Mouse (Mus musculus): ENCODE results near the gene Dennd2d.

Dennd2d gene

DNA sequence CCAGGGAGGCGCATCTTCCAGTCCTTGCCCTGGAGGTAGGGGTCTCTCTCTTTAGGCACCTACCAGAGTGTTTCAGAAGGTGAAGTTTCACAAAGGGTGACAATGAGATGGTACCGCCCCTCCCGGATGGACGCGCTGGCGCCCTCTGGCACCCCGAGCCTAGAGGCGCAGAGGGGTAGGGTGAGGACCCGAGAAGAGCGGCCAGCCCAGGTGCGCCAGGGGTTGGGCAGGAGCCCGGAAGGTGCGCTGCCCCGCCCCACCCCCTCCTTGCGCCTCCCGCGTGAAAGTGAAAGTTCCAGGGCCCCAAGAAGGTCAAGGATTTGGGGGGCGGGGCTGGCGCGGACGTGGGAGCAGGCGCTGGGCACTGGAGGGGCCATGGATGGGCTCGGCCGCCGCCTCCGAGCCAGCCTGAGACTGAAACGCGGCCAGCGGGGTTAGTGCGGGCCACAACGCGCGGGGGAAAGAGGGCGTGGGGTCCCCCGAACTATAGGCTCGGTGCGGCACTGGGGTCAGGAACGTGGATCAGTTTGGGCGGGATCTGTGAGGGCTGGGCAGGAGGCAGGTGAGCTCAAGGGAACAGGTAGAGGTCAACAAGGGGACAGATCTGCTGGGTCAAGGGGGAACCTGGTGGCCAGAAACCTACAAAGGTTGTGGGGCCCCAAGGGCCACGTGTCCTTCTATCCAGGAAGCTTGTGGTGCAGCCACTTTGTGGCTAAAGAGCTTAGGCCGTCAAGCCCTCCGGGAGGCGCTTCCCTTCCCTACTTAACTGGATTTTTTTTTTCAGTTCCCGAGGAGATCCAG, at the start of gene Dennd2d:
Dennd2d (plus strand) TSS at position 125 of the 801 bp plus-strand sequence.
- DNase-seq (ENCODE audit: low read depth, low spot score), result peak; percentile 76

DNA sequence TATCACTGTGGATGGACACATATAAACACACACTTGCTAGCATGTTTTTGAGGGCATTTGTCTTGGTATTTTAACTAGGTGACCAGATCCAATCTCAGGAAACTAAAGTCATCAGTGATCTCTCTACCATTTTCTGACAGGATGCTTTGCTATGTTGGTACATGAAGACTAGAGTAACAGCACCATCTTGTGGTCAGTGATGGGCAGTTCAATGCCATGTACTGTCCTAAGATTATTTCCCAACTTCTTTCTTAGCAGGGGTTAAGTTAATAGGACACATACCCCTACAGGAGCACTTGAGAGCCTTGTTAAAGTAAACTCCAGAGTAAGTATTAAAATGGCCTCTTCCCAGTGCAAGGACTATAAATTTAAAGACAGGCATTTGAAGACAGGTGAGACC, 33.6 kb upstream of the Dennd2d start:
- peak; percentile 83 for DNase-seq (ENCODE audit: low read depth, low spot score)

DNA sequence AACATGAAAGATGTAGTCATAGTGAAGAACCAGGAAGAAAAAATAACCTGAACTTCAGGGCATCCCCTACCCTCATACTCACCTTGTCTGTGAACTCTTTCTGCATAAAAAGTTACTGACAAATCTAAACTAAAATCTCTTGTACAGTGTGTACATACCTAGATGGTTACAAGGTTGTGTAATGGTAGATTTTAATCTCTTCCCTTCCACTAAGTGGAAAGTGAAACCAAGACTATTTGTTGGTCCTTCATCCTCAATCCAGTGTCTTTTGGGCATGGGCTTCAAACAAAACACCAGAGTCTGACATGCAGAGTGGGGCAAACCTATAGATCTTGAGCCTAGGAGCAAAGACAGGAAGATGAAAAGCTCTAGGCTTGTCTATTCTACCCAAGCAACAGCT, 33.2 kb upstream of the Dennd2d start:
- peak; percentile 58 for DNase-seq (ENCODE audit: low read depth, low spot score)

DNA sequence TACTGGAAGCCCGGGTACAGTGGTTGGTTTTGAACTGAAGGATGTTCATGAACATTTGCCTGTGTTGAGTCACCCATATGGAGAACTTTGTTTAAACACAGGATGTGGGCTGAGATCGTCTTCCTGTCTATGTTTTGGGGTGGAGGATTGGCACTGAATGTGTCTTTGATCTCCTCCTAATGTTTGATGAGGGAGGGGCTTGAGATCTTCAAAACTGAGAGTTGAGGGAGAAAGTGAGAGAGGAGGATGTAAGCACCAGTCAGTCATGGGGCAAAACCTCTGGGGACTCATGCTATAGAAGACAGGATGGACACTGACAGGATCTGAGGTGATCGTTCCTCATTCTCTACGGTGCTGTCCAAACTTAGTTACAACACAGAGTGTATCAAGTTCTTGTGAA, 32.6 kb upstream of the Dennd2d start:
- DNase-seq (ENCODE audit: low read depth, low spot score), result peak; percentile 87

DNA sequence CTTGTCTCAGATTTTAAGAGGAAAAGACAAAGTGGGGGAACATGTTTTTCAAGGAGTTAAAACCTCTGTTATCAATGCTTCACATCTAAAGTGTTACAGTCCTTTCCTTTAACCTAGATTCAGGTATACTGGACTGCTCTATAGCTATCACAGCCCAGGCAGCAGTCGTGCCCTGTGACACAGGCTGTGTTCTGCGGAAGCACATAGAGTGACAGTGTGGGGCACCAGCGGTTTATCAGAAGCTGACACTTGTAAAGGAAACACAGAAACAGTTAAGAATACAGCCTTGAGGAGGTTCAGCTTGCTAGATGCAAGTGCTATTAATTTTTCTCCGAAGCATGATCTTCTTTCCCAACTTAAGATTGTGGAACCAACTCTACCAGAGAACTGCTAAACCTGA, 29.6 kb upstream of the Dennd2d start:
- DNase-seq (ENCODE audit: low read depth, low spot score), result peak; percentile 62

DNA sequence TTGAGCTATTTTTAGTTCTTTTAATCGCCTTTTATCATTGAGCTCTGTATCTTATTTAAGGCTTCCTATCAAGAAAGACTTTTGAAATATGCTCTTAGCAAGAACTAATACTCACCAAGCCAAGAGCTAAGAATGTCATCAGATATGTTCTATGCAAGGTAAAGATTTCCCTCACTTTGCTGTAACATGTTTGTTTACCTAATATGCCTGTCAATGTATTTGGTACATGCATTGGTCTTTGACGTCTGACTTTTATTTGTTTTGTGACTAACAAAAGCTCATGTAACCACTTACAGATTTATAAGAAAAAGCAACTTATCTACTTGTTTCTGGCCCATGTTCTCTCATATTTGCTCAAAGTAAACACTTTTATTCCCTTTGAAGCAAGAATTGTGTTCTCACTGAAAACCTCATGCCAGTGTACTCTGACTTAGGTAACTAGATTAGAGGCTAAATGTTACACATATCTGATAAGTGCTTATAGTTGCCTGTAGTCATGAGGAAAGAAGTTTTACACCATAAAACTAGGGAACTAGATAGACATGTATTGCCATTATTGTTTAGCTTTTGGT, 24.8 kb upstream of the Dennd2d start:
- DNase-seq (ENCODE audit: low read depth, low spot score), result no peak

DNA sequence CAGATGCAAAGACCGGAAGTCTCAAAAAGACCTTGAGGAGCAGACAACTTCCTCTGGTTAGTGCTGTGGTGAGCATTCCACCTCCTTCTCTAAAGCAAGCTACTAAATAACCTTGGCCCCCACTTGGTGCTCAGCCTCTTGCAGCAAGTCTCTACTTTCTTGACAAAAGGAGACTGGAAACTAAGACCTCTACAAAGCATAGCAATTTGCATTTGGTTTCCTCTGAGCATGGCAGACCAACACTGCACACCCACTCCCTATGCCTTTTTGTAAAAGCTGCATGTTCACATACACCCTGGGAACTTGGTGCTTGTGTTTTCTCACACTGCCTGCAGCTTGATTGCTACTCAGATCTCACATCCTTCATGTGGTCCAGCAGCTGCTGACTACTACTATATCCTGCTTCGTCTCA, 20.1 kb upstream of the Dennd2d start:
- DNase-seq (ENCODE audit: low read depth, low spot score), result peak; percentile 77

DNA sequence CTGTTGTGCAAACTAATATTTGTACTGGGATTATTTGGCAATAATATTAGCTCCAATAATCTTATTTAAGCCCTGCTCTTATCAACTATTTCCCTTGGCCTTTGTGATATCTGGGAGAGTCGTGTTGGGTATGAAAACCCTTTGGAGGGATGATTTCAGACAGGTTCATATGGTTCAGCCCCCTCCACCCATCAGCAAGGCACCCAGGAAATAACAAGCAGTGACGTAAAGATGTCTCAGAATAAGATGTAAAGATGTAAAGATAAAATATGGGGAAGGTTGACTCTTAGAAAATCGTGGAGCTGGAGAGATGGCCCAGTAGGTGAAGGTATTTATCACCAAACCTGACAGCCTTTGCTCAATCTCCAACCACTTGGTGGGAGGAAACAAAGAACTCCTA, 19.7 kb upstream of the Dennd2d start:
- DNase-seq (ENCODE audit: low read depth, low spot score), result peak; percentile 78

DNA sequence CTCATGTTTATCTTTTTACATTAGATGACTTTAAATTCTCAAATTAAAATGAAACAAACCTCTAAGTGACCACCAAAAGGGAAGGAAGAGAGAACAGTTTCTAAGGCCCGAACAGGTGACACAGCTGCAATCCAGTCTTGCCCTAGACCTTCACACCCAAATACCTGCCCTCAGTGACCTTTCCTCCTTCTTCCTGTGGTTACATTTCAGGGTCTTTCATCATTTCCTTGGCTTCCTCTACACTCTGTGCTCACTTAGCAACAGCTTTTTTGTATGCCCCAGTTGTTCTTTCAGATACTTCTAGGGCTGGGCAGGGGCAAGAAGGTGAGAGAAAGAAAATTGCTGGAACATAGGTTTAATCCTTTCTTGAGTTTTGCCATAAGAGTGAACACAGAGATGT, 17.5 kb upstream of the Dennd2d start:
- peak; percentile 50 for DNase-seq (ENCODE audit: low read depth, low spot score)

DNA sequence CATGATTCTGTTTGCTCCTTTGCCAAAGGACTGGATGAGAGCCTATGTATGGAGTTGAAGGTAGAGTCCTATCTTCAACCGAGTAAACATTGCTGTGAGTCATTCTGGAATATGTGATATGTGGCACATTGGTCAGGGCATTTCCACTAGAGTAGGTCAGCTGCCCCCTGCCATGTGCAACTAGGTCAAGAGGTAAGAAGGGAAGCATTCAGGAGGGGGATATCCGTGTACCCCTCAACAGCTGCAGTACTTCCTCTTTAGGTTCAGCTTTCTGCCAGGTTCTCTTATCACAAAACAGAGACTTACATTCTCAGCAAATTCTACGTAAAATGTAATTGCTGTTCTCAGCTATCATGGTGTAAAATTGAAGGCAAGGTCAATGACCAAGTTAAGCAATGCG, 8.0 kb upstream of the Dennd2d start:
- no peak for DNase-seq (ENCODE audit: low read depth, low spot score)

DNA sequence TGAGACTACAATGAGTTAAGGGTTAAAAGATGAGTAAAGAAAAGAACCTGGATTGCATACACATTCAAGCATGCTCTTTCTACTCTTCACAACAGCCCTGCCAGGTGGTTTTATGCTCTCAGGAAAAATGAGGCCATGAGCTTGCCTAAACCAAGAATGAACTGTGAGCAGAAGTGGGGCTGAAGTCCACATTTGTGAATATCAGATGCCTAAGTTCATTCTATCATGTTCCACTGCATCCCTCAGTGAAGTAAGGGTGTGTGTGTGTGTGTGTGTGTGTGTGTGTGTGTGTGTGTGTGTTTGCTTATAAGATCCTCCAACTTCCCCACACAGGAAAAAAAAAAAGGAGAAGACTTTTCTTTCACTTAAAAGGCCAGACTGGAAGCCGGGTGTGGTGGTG, 5.3 kb upstream of the Dennd2d start:
- DNase-seq (ENCODE audit: low read depth, low spot score), result no peak

DNA sequence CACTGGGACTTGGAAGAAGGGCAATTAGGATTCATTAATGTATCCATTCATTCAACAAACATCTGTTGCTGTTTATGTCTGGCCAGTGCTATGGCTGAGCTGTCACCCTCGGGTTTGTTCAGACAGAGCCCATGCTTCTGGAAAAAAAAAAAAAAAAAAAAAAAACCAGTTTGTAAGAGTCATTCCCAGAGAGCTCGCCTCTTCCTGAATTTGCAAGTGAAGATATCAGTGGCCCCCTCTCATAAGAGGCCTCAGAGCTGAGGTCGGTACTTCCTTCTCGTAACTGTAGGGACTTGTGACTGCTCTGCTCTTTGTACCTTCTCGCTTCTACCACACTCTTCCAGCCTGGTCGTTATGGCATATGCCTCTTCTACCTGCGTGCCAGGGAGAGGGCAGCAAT, 1.1 kb downstream of the Dennd2d start:
- DNase-seq (ENCODE audit: low read depth, low spot score), result peak; percentile 58

DNA sequence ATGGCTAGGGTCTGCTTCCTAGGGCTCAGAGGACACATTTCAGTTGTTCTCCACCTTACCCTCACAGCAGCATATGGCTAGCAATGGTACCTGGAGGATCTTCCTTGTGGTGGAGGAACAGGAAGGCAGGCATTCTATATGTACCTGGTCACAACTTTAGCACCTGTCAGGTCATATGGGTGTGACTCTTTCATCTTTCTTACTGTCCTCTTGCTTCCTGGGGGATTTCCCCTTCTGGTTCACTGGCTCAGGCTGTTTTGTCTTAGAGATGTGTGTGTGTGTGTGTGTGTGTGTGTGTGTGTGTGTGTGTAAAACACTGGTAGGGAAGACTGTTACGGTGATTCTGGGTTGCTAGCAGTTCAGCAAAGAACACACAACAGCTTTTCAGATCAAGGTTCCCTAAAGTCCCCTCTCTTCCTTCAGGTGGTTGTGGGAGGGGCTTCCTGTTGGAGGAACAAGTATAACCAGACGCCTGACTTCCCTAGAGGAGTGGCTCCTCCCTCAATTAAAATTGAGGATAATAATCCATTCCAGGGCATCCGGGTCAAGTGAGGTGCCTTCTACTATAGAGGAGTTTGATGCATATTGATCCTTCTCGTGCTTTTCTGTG, 1.7 kb downstream of the Dennd2d start:
- peak; percentile 76 for DNase-seq (ENCODE audit: low read depth, low spot score)

DNA sequence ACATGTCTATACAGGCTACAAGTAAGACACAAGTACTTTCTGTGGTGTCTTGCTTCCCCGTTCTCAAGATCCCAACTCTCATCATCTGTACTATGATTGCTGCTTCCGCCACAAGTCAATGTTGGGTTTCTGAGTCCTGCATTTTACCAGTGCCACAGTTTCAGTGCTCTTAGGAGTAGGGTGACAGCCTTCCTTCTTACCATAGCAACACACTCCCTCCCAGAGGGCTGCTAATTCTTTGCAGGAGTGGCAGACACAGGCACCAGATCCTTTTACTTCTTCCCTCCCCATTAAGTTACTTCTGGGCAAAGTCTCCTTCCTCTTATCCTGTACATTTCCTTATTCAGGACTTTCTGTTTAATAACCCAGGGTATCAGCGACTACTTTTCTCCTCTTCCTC, 2.7 kb downstream of the Dennd2d start:
- DNase-seq (ENCODE audit: low read depth, low spot score), result peak; percentile 43

DNA sequence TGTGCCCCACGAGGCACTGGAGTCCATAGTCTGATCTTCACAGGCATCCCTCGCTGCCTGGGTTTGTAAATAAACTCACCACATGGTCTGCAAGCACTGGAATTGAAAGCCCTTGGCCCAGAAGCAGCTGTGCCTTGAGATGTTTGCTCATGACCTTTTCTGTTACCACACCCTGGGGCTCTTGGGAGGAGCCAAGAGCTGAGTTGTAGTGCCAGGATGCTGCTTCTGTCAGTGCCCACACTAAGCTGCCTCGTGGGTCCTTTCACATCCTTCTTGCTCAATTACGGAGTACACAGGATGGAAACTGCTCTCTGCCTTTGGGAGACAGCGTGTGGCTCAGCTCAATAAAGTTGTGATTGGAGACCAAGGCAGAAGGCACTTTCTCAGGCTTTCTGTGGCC, 3.6 kb downstream of the Dennd2d start:
- peak; percentile 83 for DNase-seq (ENCODE audit: low read depth, low spot score)

DNA sequence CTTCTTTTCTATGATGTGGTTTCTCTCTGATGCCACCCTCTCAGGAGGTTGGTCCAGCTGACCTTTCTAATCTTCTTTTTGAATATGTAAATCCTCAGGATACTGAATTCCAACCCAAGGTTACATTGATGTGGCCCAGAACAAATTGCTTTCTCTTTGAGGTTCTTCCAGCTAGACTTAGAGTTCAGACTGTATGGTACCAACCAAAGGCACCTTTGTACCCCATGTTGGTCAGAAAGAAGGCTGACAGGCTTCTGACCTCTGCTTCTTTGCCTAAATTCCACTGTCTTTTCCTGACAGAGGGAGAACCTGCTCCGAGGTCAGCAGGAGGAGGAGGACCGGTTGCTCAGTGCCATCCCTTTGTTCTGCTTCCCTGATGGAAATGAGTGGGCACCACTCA, 5.3 kb downstream of the Dennd2d start:
- DNase-seq (ENCODE audit: low read depth, low spot score), result no peak

DNA sequence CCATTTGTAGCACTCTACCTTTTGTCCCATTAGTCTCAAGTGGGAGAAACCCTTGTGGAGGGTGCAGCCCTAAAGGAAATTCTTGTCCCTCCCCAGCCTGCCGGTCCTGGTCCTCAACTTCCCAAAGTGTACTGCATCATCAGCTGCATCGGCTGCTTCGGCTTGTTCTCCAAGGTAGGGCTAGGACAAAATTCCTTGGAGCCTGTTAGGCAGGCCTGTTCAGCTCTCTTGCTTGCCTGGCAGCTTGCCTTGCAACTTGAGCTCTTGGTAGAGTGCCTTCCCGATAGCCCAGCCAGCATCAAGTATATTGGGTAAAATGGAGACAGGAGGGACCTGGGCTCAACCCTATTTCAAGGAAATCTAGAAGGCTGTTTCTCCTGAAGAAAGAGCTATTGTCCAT, 8.0 kb downstream of the Dennd2d start:
- no peak for DNase-seq (ENCODE audit: low read depth, low spot score)

DNA sequence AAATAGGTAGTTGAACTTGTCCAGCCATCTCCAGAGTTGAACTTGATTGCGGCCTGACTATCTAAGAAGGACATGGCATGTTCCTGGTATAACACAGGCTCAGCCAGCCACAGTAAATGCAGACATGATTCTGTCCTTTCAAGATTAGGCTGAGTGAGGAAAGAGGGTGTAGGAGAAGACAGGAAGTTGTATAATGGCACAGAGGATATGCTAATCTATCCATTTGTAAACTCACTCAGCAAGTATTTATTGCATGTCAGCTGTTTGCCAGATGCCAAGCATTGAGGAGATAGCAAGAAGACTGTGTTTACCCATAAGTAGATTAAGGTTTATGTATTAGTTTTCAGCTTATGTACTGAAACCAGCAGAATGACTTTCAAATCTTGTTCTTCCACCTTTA, 10.5 kb downstream of the Dennd2d start:
- DNase-seq (ENCODE audit: low read depth, low spot score), result peak; percentile 36

DNA sequence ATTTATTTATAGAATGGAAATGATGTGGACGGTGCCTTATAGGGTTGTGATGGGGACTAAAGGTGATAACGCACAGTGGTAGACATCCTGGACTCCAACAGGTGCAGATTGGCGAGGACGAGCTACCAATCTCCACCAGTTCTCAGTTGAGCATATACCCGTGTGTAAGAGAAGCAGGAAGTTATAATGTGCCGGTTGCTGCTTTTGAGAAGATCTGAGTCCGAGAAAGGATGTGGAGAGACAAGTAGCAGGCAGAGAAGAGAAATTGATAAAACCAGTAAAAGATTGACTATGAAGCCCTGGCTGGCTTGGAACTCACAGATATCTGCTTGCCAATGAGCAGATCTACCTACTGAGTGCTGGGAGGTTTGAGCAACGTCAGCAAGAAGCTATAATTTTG, 11.0 kb downstream of the Dennd2d start:
- peak; percentile 63 for DNase-seq (ENCODE audit: low read depth, low spot score)

DNA sequence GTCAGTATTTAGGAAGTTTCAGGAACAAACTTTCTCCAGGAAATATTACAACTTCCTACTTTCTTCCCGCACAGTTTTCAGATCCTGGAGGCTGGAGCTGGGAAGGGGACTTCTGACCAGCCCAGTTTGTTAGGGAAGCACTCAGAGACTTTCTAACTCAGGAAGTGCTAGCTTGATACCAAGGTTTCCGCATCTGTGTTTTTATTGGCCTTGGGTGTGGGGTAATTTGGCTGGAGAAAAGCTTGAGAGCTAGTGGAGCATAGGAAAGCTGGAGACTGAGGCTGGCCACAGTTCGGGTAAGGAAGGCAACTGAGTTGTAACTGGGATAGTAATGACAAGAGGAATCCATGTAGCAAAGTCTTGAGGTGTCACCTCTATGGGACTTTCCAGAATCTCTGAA, 11.7 kb downstream of the Dennd2d start:
- no peak for DNase-seq (ENCODE audit: low read depth, low spot score)

DNA sequence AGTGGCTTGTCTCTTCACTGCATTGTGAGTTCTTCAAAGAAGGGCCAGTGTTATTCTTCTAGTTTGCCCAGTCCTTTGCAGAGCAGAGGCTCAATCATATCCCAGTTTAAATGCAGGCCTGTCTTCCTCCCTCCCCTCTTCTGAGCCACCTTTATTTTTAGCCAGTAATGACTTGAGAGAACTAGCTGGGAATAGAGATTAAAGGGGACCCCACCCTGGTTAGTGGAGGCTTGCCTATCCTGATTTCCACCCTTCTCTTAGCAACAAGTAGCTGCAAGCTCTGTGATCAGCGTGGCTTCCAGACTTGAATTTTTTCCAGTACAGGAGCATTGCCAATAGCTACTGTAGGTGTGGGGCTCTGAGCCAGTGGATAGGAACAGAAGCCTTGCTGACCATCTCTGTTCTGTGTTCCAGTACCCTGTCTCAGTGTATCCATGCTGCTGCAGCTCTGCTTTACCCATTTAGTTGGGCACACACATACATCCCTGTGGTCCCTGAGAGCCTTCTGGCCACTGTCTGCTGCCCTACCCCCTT, 12.3 kb downstream of the Dennd2d start:
- DNase-seq (ENCODE audit: low read depth, low spot score), result no peak

DNA sequence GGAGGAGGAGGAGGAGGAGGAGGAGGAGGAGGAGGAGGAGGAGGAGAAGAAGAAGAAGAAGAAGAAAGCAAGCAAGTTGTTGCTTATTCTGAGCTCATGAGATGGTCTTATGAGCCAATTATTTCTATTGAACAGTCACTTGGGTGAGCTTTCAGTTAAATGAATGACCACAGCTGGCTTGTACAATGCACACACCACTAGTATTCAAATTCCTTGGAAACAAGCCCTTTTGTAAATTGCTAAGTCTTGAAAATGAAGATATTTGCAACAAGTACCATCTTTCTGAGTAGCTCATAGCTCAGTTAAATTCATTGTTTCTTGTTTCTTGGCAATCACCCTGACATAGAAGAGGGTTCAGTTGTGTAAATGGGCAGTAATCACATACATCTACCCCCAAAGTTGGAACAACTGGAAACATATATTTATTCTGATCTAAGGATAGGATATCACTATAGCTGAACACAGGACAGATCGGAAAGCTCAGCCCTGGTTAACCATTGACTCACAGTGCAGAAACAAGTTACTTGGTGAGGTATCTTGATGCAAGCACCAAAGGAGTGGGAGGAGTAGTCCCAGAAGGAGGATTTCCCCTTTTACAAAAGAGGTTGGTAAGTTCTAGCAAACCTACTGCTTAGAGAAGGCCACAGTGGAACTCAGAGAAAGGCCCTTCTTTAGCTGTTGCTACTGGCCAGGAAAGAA, 13.3 kb downstream of the Dennd2d start:
- DNase-seq (ENCODE audit: low read depth, low spot score), result no peak
